Mouse (Mus musculus): ENCODE measurements at regions not wholly inside any gene's neighbourhood (a gene's known extent, or its start where the extent isn't known, plus 50 kb on each side); places are given as distances from the start of the nearest gene placed in this dataset.

DNA sequence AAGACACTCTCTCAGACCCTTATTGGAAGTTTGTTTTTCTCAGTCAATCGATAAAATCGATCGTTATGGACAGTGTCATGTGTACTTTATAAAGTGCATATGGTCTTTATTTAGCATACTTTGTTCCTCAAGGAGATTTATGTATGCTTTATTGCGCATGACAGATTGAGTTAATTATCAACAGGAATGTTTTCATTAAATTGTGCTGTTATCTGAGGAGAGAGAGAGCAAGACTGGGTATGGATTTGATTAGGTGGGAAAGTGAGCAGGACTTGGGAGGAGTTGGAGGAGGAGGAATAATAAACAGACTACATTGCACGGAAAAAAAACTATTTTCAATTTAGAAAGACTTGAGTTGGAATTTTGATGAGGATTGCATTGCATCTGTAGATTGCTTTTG lies 183.8 kb upstream of the Sstr1 start:
- DNase-seq = no peak

DNA sequence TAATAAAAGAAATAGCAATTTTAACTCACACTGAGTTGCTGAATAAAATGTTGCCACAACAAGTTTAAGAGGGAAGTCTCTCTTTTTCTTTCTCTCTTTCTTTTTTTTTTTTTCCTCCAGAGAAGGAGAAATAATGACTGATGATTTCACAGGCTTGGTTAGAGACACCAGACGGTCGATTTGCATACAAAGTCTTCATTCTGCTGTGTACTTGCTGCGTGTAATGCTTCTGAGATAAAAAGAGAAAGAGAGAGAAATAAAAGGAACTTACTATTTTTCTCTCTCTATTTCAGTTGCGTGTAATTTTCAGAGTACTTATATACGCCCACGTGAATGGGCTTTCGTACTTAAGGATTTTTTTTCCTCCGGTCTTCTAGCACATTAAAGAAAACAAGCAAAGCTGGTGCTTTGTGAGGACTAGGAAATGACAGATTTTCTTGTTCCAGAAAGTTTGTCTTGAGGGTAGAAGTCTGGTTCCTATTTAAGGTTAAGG lies 155.2 kb upstream of the Sstr1 start:
- no peak for DNase-seq

- peak; percentile 0 for DNase-seq
Measured at GRCm38 (mm10) chr12:58067318-58068223, 144.0 kb upstream of the Sstr1 start.

GRCm38 (mm10) chr12:58087311-58087710 lies 124.3 kb upstream of the Sstr1 start:
- no peak for DNase-seq

DNA sequence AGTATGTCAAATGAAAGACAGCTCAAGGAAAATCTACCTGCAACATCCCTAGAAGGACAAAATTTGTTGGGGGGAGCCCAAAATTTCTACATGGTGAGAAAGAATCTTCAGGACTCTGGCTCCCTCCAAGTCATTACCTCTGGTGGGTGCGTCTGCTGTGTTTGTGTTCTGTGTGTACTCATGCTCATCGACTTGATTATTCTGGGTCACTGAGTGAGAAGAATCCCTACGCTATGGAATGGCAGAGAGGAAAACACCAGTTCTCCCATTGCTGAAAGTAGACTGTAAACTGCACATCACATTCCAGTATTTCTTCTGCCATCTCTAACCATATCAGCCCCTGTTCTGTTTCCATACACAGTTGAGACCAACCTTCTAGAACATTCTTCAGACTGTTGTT lies 98.9 kb upstream of the Sstr1 start:
- DNase-seq = no peak

DNA sequence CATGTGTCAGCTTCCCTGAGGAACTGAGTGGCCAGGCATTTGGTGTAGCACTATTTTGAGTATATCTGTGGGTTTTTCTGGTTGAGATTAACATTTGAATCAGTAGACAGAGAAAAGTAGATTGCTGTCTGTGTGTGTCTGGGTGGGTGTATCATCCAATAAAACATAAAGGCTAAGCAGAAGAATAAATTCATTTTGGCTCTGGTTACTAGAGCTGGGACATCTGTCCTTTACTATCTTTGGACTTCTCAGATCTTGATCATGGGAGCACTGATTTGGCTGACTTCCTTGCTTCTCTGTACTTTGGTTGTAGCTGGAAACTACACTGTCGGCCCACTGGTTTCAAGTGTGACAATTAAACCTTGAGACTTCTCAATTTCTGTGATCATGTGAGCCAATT lies 72.5 kb upstream of the Sstr1 start:
- no peak for DNase-seq

DNA sequence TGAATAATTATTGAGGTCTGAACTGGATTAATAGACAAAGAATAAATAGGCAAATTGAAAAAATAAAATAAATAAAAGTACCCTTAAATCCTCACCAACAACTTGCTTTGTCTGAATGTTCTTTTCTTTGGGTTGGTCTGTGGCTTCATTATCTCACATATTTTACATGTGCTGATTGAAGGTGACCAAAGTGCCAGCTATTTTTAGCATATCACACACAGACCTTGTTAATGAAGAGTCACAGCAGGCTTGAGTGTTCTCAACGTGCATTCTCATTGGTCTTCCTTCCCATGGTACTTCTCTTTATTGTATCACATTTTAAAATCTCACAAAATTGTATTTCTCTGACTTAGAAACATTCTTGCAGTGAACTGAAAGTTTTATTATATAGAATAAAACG lies 59.7 kb upstream of the Sstr1 start:
- no peak for DNase-seq
